Mouse (Mus musculus): ENCODE results near the gene Filip1l.

Filip1l gene

DNA sequence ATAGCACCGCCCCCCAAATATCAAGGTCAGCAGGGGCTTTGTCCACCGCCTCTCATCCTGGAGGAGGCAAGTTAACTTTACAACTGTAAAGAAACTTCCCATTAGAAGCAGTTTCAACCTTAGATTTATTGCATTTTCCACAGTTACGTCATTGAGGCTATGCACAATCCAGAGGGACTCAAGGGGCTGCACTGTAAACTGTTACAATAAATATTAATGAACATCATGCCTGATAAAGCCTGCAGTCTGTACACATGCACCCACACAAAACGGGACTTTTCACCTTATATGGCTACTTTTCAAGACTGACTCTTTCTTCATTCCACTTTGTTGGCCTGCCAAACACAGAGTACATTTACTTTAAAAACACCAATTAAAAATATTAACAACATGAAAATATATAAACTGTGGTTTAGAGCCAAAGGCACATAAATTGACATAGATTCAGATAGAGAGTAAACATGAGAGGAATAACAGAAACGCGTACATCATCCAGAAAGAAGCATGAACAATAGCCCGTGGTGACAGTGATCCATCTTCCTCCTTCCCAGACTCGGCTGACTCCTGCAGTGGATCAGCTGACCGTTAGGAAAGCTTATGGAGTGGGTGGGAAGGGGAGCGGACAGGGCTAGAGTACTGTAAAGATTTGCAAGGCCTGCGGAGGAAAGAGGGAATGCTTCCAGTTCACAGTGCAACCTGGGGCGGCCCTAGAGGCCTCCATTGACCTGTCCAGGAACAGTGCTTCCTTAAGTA is 131.3 kb downstream of the Filip1l start:
- no peak for DNase-seq (ENCODE audit: low spot score)

DNA sequence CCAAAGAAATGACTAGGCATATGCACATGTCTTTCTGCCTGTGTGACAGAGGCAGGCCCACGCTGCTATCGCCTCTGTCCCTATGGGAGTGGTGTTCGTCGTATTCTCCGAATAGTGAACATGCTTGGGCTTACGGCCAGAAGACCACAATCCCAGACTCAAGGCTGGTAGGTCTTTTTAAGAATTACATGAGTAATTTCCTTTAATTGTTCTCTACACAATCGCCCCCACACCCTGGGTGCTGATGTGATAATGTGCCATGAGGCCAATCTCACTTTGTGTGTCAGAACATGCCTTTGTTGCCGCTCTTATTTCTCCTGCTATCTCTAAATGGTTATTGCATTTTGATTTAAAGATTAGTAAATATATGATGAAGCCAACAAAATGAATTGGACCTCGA is 132.4 kb downstream of the Filip1l start:
- DNase-seq (ENCODE audit: low spot score) = no peak

GRCm38 (mm10) chr16:57486266-57486665 is 133.4 kb downstream of the Filip1l start:
- DNase-seq (ENCODE audit: low spot score) = no peak

DNA sequence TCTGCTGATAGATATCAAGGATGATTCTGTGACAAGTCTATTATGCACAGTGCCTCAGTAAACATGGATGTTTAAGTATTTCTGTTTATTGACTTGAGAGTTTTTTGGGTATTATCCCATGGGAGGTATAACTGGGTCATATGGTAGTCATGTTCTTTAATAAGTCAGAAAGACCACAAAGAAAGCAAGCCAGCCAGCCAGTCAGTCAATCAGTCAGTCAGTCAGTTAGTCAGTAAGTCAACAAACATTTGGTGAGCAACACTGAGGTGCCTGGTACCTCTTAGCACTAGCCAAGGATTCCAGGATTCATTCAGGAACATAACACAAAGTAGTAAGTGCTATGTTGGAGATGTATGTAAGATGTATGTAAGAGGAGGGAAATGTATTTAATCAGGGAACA is 135.8 kb downstream of the Filip1l start:
- no peak for DNase-seq (ENCODE audit: low spot score)

GRCm38 (mm10) chr16:57490691-57491090 is 137.8 kb downstream of the Filip1l start:
- DNase-seq (ENCODE audit: low spot score) = no peak

- no peak for DNase-seq (ENCODE audit: low spot score)
Measured at GRCm38 (mm10) chr16:57491853-57492252, 139.0 kb downstream of the Filip1l start.

- no peak for DNase-seq (ENCODE audit: low spot score)
Measured at GRCm38 (mm10) chr16:57495476-57496203, 142.7 kb downstream of the Filip1l start.

- DNase-seq (ENCODE audit: low spot score) = no peak
Measured at GRCm38 (mm10) chr16:57496437-57497173, 143.7 kb downstream of the Filip1l start.

GRCm38 (mm10) chr16:57500851-57501250 is 148.0 kb downstream of the Filip1l start:
- DNase-seq (ENCODE audit: low spot score) = no peak

GRCm38 (mm10) chr16:57502230-57502629 is 149.3 kb downstream of the Filip1l start:
- no peak for DNase-seq (ENCODE audit: low spot score)

GRCm38 (mm10) chr16:57502761-57503160 is 149.9 kb downstream of the Filip1l start:
- no peak for DNase-seq (ENCODE audit: low spot score)

DNA sequence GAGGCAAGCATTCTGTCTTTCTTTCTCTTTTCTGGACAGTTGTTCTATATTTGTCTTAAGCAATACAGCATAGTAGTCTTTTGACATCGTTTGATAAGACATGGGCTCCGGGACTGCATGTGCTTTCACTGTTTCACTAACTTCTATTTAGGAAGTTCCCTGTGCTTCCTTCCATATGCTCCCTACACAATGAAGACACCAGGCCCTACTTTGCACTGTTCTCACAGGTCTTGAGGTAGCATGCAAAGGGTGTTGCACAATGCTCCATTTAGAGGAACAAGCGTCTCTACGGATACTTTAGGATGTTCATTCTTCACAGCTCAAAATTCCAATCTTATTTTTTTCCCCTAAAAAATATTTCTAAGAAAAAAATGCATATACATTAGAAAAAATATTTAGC is 151.8 kb downstream of the Filip1l start:
- DNase-seq (ENCODE audit: low spot score) = no peak

DNA sequence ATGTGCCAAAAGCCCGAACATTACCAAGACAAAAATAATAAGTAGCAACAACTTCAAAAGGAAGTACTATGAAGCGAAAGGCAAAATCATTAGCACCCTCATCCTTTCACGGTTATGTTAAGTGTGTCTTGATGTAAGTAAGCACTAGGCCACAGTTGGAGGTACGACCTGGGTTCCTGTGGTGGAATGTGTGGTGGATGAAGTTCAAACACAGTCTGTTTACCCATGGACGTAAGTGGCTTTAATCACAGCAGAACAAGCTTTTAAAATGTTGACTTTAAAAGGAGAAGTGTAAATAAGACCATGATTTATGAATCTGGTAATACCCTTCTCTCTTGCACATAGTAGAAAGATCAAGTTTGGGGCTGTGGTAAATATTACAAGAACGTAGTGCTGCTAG is 153.2 kb downstream of the Filip1l start:
- DNase-seq (ENCODE audit: low spot score) = no peak

DNA sequence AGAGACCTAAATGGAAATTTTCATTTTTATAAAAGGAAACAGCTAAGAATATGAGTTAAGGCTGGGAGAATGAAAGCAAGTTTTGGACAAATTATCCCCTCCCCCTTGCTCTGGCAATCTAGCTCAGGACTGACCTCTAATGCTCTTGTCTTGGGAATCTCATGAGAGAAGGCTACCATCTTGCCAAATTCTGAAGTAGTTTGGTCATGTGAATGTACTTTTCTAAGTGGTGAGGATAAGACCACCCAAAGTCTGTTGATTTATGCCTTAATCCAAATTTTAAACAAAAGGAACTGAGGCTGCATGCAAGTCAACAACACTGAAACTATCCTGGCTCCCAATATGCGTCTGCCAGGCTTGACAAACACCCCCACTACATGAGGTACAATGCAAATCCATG is 155.5 kb downstream of the Filip1l start:
- no peak for DNase-seq (ENCODE audit: low spot score)

DNA sequence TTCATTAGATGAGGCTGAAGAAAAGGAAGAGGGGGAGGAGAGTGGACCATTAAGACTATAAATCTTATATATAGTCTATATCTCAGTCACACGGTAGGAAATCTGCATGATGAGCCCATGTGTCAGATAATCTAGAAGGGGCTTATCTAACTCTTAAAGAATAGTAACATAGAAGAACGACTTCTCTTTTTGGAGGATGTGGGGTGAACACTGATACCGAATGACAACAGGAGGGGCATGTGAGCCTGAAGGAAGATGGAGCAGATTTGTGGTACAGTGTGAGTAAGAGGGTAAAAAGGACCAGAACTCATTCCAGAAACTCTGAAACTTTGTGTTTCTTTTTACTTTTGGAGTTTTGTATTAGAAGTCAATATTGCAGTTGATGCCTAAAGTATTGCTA is 156.2 kb downstream of the Filip1l start:
- DNase-seq (ENCODE audit: low spot score) = no peak

- no peak for DNase-seq (ENCODE audit: low spot score)
Measured at GRCm38 (mm10) chr16:57513562-57513961, 160.7 kb downstream of the Filip1l start.

DNA sequence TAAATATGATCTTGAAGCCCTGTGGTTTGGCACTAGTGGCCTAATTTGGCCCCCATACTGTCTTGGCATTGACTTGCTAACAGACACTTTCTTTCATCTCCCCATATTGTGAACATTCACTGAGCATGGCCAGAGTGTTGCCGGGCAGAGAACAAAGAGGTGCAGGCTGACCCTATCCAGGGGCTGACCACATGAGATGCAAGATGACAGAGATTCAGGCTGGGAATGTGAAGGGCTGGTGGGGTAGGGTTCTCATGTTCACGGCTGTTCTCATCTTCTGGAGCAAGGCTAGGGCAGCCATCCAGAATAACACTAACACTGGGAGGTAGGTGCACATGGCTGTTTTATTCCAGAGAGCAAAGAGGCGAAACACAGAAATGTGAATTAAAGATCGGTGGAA is 161.5 kb downstream of the Filip1l start:
- DNase-seq (ENCODE audit: low spot score) = no peak

GRCm38 (mm10) chr16:57515636-57516035 is 162.7 kb downstream of the Filip1l start:
- no peak for DNase-seq (ENCODE audit: low spot score)

DNA sequence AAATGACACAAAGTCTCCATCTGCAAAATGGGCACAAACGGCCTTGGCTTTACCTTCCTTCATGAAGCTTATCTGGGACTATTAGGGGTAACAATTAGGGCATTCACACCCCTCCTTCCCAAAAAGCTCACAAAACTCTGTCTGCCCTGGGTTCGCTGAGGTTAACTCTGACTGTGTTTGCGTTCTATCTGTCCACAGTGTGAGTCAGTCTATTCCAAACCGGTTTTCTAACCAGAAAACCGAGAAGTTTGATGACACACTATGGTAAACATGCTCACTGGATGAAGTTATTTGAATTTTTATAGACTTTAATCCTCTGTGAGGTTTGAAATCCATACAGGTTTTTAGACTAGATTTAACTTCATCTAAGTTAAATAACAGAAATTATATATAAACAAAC is 172.2 kb downstream of the Filip1l start:
- no peak for DNase-seq (ENCODE audit: low spot score)

GRCm38 (mm10) chr16:57525476-57525875 is 172.6 kb downstream of the Filip1l start:
- DNase-seq (ENCODE audit: low spot score) = no peak

GRCm38 (mm10) chr16:57526893-57527292 is 174.0 kb downstream of the Filip1l start:
- DNase-seq (ENCODE audit: low spot score) = no peak

DNA sequence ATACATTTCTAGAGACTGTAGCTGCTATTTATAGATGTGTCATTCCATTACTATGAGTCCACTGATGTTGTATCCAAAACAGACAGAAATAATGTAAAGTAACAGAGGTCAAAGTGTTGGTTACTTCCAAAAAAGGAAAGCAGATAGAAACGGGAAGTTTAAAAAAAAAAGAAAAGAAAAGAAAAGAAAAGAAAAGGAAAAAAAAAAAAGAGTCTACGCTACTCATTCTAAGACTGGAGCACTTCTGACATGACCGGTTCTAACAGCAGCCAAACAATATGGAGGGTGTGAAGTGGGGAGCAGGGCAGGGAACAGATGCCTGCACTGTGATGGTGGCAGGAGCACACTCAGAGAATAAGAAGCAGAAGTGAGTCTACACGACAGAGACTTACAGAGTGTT is 175.6 kb downstream of the Filip1l start:
- no peak for DNase-seq (ENCODE audit: low spot score)

GRCm38 (mm10) chr16:57530547-57530946 is 177.7 kb downstream of the Filip1l start:
- DNase-seq (ENCODE audit: low spot score) = no peak

All from layer of hippocampus, adult 9-10 months (tissue).